Mouse (Mus musculus) heart, embryonic 13.5 days (tissue): ENCODE measurements around the gene St3gal3. TPM values are rescaled to one million over a fixed set of nuclear protein-coding genes. Genes with fewer than 3 reads are reported as not detected.

Experiments used
- ATAC-seq: fragments of 200-750 bp; cut with Nextera tagmentation; 2 replicates; pipeline ENCODE4 v1.8.0; 2017; ENCODE audit warnings: moderate TSS enrichment; ENCODE audit not compliant: insufficient number of reproducible peaks, low FRiP score, low TSS enrichment; ENCODE audit errors: extremely low read depth
- H3K27ac ChIP-seq: fragments of 300-500 bp; sonication (generic); replicated peaks from 2 replicates; pipeline ENCODE4 v1.5.1; 2015; ENCODE audit warnings: moderate library complexity, mild to moderate bottlenecking, inconsistent platforms
- H3K27me3 ChIP-seq: fragments of 300-500 bp; sonication (generic); replicated peaks from 2 replicates; pipeline ENCODE4 v1.6.1; 2015; ENCODE audit warnings: mild to moderate bottlenecking, inconsistent platforms
- H3K36me3 ChIP-seq: fragments of 300-500 bp; sonication (generic); 2 replicates; pipeline ENCODE4 v1.6.1; 2015; ENCODE audit warnings: mild to moderate bottlenecking, inconsistent platforms
- H3K4me1 ChIP-seq: fragments of 300-500 bp; sonication (generic); 2 replicates; pipeline ENCODE4 v1.6.1; 2015; ENCODE audit warnings: inconsistent platforms
- H3K4me2 ChIP-seq: fragments of 300-500 bp; sonication (generic); 2 replicates; pipeline ENCODE4 v1.6.1; 2015; ENCODE audit warnings: inconsistent platforms, mild to moderate bottlenecking, moderate library complexity
- H3K4me3 ChIP-seq: fragments of 300-500 bp; sonication (generic); 2 replicates; pipeline ENCODE4 v1.5.1; 2015; ENCODE audit warnings: moderate library complexity, mild to moderate bottlenecking, inconsistent platforms
- H3K9ac ChIP-seq: fragments of 300-500 bp; sonication (generic); 2 replicates; pipeline ENCODE4 v1.6.1; 2015; ENCODE audit warnings: inconsistent platforms, mild to moderate bottlenecking, moderate library complexity
- H3K9me3 ChIP-seq: fragments of 300-500 bp; sonication (generic); 2 replicates; pipeline ENCODE4 v1.6.1; 2016; ENCODE audit warnings: inconsistent platforms
- WGBS: fragments of 180-500 bp; shearing (Covaris S2); methylation state at CpG from one replicate; pipeline ENCODE4 v1.1.7; 2015; ENCODE audit warnings: mixed read lengths; 5-methylcytosine and 5-hydroxymethylcytosine counted together
- polyA plus RNA-seq: library from polyadenylated mRNA; unstranded; fragments of >200 nt; fragmentation: Nextera tagmentation; extraction: Ambion mirVana; gene quantifications from 2 replicates; pipeline ENCODE4 v1.2.1, GENCODE M21; 2015

Gene St3gal3
- polyA plus RNA-seq, 1 experiment from 2014 or later, result 7.0 TPM

GRCm38 (mm10) chr4:118043331-118044002 is 91.2 kb downstream of the St3gal3 start:
- Histone ChIP-seq H3K27ac (no peak overlapping the region), H3K9ac (no peak overlapping the region)

GRCm38 (mm10) chr4:118042671-118043320 is 91.9 kb downstream of the St3gal3 start:
- Histone ChIP-seq H3K4me3 (no peak overlapping the region), H3K27ac (no peak overlapping the region), H3K27me3 (no peaks in the 10 kb centered on the region), H3K4me2 (no peak overlapping the region), H3K9me3 (no peaks in the 10 kb centered on the region), H3K4me1 (peaks cover 15% of the 10 kb centered on the region), H3K36me3 (no peaks in the 10 kb centered on the region), H3K9ac (no peak overlapping the region)
- 66% methylated on average over 7 of the region's 7 CpGs for WGBS
- ATAC-seq, result no peak

More at GRCm38 (mm10) chr4:118043331-118044002, 91.2 kb downstream of the St3gal3 start:
- ATAC-seq, result no peak
- WGBS, result 69% methylated on average over 8 of the region's 8 CpGs
- Histone ChIP-seq H3K9me3 (no peaks in the 10 kb centered on the region), H3K36me3 (no peaks in the 10 kb centered on the region), H3K4me3 (no peak overlapping the region), H3K27me3 (no peaks in the 10 kb centered on the region), H3K4me1 (peaks cover 15% of the 10 kb centered on the region), H3K4me2 (no peak overlapping the region)

DNA sequence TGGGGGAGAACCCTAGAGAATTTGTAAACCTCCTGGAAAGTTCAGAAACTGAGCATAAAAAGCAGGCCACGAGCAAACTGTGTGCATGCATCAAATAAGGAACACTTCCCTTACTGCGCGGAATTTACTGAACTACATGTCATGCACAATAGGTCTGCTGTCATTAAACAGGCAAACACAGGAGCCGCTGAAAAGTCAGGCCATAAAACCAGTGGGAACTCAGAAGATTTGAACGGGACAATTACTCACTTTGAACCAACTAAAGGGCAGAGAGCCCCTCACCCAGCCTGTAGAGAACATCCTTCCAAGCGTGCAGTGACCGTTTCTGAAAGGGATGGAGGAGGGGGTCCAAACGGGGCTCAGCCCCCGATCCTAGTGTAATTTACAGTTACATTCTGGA is 93.6 kb downstream of the St3gal3 start:
- no peak overlapping the region for H3K4me3 ChIP-seq
- H3K9ac ChIP-seq, result no peak overlapping the region
- no peak overlapping the region for H3K4me2 ChIP-seq
- H3K27me3 ChIP-seq, result no peaks in the 10 kb centered on the region
- 79% methylated on average over 9 of the region's 9 CpGs for WGBS
- no peaks in the 10 kb centered on the region for H3K9me3 ChIP-seq
- H3K36me3 ChIP-seq, result no peaks in the 10 kb centered on the region
- H3K4me1 ChIP-seq, result peaks cover 18% of the 10 kb centered on the region
- ATAC-seq, result no peak
- H3K27ac ChIP-seq, result no peak overlapping the region

DNA sequence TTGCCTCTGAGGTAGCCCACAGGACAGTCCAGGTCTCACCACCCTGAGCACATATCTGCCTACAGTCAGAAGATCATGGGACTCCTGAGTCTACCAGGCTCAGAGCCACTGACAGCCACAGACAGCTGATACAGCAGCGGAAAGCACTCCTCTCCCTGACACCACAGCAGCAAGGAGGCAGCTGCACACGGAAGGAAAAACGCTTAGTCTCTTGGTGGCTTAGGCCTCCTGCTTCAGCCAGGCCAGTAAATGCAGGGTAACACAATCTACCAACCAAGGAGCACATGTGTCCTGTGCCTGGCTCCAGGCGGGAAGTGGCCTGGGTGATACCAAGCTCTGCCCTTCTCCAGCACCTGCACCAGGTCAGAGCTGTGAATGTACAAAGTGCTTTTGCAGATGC is 94.1 kb downstream of the St3gal3 start:
- Histone ChIP-seq H3K27me3 (no peaks in the 10 kb centered on the region), H3K4me2 (no peak overlapping the region), H3K36me3 (no peaks in the 10 kb centered on the region), H3K9me3 (no peaks in the 10 kb centered on the region), H3K4me3 (no peak overlapping the region), H3K4me1 (peaks cover 18% of the 10 kb centered on the region), H3K27ac (no peak overlapping the region), H3K9ac (no peak overlapping the region)
- no peak for ATAC-seq
- WGBS, result 46% methylated on average over 4 of the region's 4 CpGs

DNA sequence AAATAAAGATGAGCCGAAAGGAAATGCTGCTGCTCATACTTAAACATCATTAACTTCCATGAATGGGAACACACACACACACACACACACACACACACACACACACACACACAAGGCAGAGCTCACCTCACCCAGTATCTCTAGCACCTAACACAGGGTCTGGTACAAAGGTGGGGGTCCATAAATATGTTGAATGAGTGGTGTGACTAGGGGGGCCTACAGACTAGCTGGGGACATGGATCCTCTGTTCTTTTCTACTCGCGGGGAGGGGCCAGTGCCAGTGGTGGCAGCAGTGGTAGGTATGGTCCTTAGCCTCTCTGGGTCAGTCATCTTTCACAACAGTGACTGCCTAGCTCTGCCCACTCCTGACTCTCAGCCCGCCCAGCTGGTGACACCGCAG is 94.8 kb downstream of the St3gal3 start:
- Histone ChIP-seq H3K4me1 (peaks cover 18% of the 10 kb centered on the region), H3K4me3 (no peak overlapping the region), H3K9ac (no peak overlapping the region), H3K36me3 (no peaks in the 10 kb centered on the region; the same call in 1 of the 2 replicates), H3K4me2 (no peak overlapping the region), H3K27ac (no peak overlapping the region), H3K9me3 (no peaks in the 10 kb centered on the region), H3K27me3 (no peaks in the 10 kb centered on the region)
- WGBS, result 89% methylated on average over 5 of the region's 5 CpGs
- ATAC-seq, result no peak

GRCm38 (mm10) chr4:118038023-118038422 is 96.7 kb downstream of the St3gal3 start:
- H3K36me3 ChIP-seq, result no peaks in the 10 kb centered on the region; the same call in 1 of the 2 replicates
- no peak for ATAC-seq
- no peak overlapping the region for H3K9ac ChIP-seq
- no peak overlapping the region for H3K4me2 ChIP-seq
- H3K4me3 ChIP-seq, result no peak overlapping the region
- 73% methylated on average over 1 of the region's 1 CpGs for WGBS
- H3K9me3 ChIP-seq, result no peaks in the 10 kb centered on the region
- peaks cover 9% of the 10 kb centered on the region for H3K4me1 ChIP-seq
- no peaks in the 10 kb centered on the region for H3K27me3 ChIP-seq
- no peak overlapping the region for H3K27ac ChIP-seq

DNA sequence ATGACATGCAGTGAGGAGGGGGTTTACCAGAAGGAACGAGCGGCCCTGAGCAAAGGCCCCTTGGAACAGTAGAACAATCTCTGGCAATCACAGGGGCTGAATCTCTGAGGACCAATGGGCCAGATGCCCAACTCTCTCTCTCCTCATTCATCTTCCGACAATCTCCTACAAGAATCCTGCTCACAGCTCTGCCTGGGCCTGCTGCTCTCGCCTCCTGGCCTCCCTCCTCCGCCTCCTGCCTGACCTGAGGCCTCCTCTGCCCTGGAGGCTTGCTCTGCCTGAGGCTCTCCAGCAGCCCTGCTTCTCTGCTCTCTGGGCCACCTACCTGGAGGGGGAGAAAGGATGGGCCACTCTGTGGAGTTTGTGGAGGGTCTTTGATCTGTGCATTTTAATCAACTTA is 97.3 kb downstream of the St3gal3 start:
- no peak overlapping the region for H3K4me3 ChIP-seq
- no peak overlapping the region for H3K27ac ChIP-seq
- ATAC-seq, result no peak

DNA sequence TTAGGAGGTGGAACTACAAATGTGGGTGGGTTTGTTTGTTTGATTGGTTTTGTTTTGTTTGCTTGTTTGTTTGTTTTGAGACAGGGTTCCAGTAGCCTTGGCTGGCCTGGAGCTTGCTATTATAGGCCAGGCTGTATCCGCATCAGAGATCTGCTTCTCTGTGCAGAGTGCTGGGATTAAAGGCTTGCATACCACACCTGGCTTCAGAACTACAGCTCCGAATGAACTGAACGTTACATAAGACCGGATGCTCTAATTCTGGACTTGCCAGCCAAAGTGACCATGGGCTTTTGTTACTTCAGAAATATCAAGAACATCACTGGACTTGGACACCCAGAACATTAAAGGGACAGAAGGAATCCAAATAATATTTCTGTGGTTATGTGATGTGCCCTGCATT is 98.2 kb downstream of the St3gal3 start:
- Histone ChIP-seq H3K27ac (no peak overlapping the region), H3K4me2 (no peak overlapping the region), H3K27me3 (no peaks in the 10 kb centered on the region), H3K36me3 (no peaks in the 10 kb centered on the region; the same call in 1 of the 2 replicates), H3K4me1 (peaks cover 7% of the 10 kb centered on the region), H3K9ac (no peak overlapping the region), H3K9me3 (no peaks in the 10 kb centered on the region), H3K4me3 (no peak overlapping the region)
- ATAC-seq, result no peak
- WGBS, result 85% methylated on average over 4 of the region's 4 CpGs

More for the DNA sequence above, 97.3 kb downstream of the St3gal3 start:
- 68% methylated on average over 5 of the region's 5 CpGs for WGBS
- no peak overlapping the region for H3K4me2 ChIP-seq
- peaks cover 5% of the 10 kb centered on the region; the same call in 1 of the 2 replicates for H3K4me1 ChIP-seq
- H3K9me3 ChIP-seq, result no peaks in the 10 kb centered on the region
- no peaks in the 10 kb centered on the region for H3K27me3 ChIP-seq
- H3K36me3 ChIP-seq, result no peaks in the 10 kb centered on the region; the same call in 1 of the 2 replicates
- H3K9ac ChIP-seq, result no peak overlapping the region

GRCm38 (mm10) chr4:118035090-118035489 is 99.6 kb downstream of the St3gal3 start:
- no peak for ATAC-seq
- Histone ChIP-seq H3K9me3 (no peaks in the 10 kb centered on the region), H3K27ac (no peak overlapping the region), H3K36me3 (no peaks in the 10 kb centered on the region; the same call in 1 of the 2 replicates), H3K4me3 (no peak overlapping the region), H3K4me1 (peaks cover 16% of the 10 kb centered on the region), H3K9ac (no peak overlapping the region), H3K27me3 (no peaks in the 10 kb centered on the region), H3K4me2 (no peak overlapping the region)
- WGBS, result 85% methylated on average over 2 of the region's 2 CpGs

DNA sequence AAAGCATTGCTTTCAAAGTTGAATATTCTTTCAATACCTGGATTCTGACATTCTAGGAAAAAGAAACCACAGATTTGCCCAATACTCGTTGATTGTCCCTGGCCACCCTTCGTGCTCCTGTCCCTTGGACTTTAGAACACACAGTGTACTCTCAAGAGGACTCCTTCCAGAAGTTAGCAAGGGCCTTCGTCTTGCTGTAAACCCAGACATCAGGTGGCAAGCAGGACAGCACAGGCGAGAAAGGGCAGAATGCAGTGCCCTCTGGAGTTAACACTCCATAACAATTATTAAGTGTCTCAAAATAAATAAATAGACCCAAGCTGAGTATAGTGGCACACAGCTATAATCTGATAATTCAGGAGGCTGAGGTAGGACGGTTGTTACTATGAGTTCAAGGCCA is 101.7 kb downstream of the St3gal3 start:
- H3K9me3 ChIP-seq, result no peaks in the 10 kb centered on the region
- H3K27me3 ChIP-seq, result no peaks in the 10 kb centered on the region
- H3K4me3 ChIP-seq, result no peak overlapping the region
- WGBS, result 82% methylated on average over 5 of the region's 5 CpGs
- no peak overlapping the region for H3K9ac ChIP-seq
- H3K27ac ChIP-seq, result no peak overlapping the region
- no peak for ATAC-seq
- H3K4me1 ChIP-seq, result peaks cover 22% of the 10 kb centered on the region
- H3K4me2 ChIP-seq, result no peak overlapping the region
- no peaks in the 10 kb centered on the region; the same call in 1 of the 2 replicates for H3K36me3 ChIP-seq

DNA sequence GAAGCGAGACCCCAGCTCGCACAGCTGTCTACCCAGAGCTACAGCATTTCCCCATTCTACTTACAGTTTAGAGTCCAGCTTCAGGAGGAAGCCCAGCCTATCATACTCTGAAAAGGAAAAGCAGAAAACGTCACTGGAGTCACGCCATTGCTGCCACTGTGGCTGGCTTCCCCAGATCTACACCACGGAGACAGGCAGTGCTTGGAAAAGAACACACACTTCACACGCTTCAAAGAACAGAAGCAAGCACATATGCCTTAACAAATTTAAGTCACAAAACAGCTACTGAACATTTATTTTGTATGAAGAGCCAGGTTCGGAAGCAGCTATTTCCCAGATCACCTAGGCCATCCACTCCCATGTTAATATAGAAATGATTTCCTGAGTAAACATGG is 102.9 kb downstream of the St3gal3 start:
- peaks cover 19% of the 10 kb centered on the region for H3K4me1 ChIP-seq
- 81% methylated on average over 7 of the region's 7 CpGs for WGBS
- no peak for ATAC-seq
- no peaks in the 10 kb centered on the region for H3K9me3 ChIP-seq
- no peaks in the 10 kb centered on the region for H3K27me3 ChIP-seq
- H3K4me3 ChIP-seq, result no peak overlapping the region
- no peaks in the 10 kb centered on the region; the same call in 1 of the 2 replicates for H3K36me3 ChIP-seq
- H3K4me2 ChIP-seq, result no peak overlapping the region
- H3K27ac ChIP-seq, result no peak overlapping the region
- no peak overlapping the region for H3K9ac ChIP-seq
